Comparison of ENCODE assay signal across 8 mouse cellular contexts in genomic region chr17:6019776-6020175, GRCm38 (mm10). TPM values are rescaled to one million over a fixed set of nuclear protein-coding genes. Genes with fewer than 3 reads are reported as not detected.
A peak's percentile ranks its signal among the peaks of the same experiment; 100 is the strongest.
DNase-seq lines count a peak whose midpoint lies in the region; ATAC-seq and TF ChIP-seq lines count a peak whose summit lies in the region.

No protein-coding gene starts in this region.

- ATAC-seq in Patski = no peak
- ATAC-seq in megakaryocyte progenitor cell, adult 5-6 weeks (replicated peaks; ENCODE audit: poor library complexity) = peak; percentile 65
- no peak for ATAC-seq in forebrain, embryonic 15.5 days (replicated peaks)

- H3K9me3 ChIP-seq in heart, embryonic 10.5 days = no peaks in the 10 kb centered on the region
- H3K9me3 ChIP-seq in forebrain, embryonic 15.5 days = no peaks in the 10 kb centered on the region

- H3K36me3 ChIP-seq in heart, embryonic 10.5 days = 0 out of 2 replicates have a peak, but pooled peaks cover 4% of the 10 kb centered on the region
- no peaks in the 10 kb centered on the region for H3K36me3 ChIP-seq in forebrain, embryonic 15.5 days

- peaks cover 26% of the 10 kb centered on the region for H3K4me1 ChIP-seq in heart, embryonic 10.5 days
- no peaks in the 10 kb centered on the region for H3K4me1 ChIP-seq in cortical plate, adult 2 months (ENCODE audit: control insufficient read depth, insufficient read depth, low read length)
- no peaks in the 10 kb centered on the region for H3K4me1 ChIP-seq in forebrain, embryonic 15.5 days

- CTCF ChIA-PET in Patski (lab: Charles Lee) = interaction anchor here (0.7 to 1.7 kb wide), 5 partner anchors 11 to 79 kb away, joined by 3 to 5 read pairs (median 3); no protein-coding TSS in a partner anchor

- 59% methylated on average over 2 of the region's 2 CpGs for WGBS in heart, embryonic 10.5 days
- 86% methylated on average over 2 of the region's 2 CpGs for WGBS in forebrain, embryonic 15.5 days

- POLR2A ChIA-PET in Patski (lab: Charles Lee) = no interaction called here

- in situ Hi-C loops in Patski (cut with MboI; ENCODE audit: low pct_unique_long_range_greater_than_20kb) = loop anchor here (5.0 to 25.0 kb wide), 3 partner anchors 77 to 582 kb away; partner anchors contain the start of genes Synj2 and Tmem242

- H3K27ac ChIP-seq in heart, embryonic 10.5 days = no peak overlapping the region
- no peak overlapping the region for H3K27ac ChIP-seq in cortical plate, adult 2 months (ENCODE audit: insufficient read depth, low read length)
- H3K27ac ChIP-seq in forebrain, embryonic 15.5 days (replicated peaks) = no peak overlapping the region

- no peak for TF ChIP-seq POLR2A in cortical plate, adult 2 months (IDR thresholded peaks at IDR 0.05; ENCODE audit: extremely low read depth, insufficient read depth, low read length)

- intact Hi-C loops in heart, postnatal 36 days (cut with DNase I) = loop anchor here (1.0 to 5.0 kb wide), 2 partner anchors 78 to 222 kb away; partner anchors contain the start of gene Synj2

- peak; percentile 95 for TF ChIP-seq CTCF in Patski (IDR thresholded peaks at IDR 0.05)
- TF ChIP-seq CTCF in cortical plate, adult 2 months (IDR thresholded peaks at IDR 0.05; ENCODE audit: extremely low read depth, insufficient read depth, low read length) = peak; percentile 88

- H3K4me2 ChIP-seq in forebrain, embryonic 15.5 days (replicated peaks) = no peak overlapping the region

- no peaks in the 10 kb centered on the region for H3K27me3 ChIP-seq in heart, embryonic 10.5 days (ENCODE audit: insufficient read depth, poor library complexity, severe bottlenecking)
- H3K27me3 ChIP-seq in Patski = no peaks in the 10 kb centered on the region
- no peaks in the 10 kb centered on the region for H3K27me3 ChIP-seq in forebrain, embryonic 15.5 days

- peak; percentile 53 to 57 for DNase-seq in heart, postnatal 36 days
- DNase-seq in heart, embryonic 10.5 days (ENCODE audit: low spot score) = no peak
- DNase-seq in 3T3-L1 (ENCODE audit: low read depth, low spot score) (peak; percentile 76), Patski (ENCODE audit: low read depth, low spot score) (no peak)
- no peak for DNase-seq in left cerebral cortex, adult 18-20 months (ENCODE audit: low spot score in 2 of 2)

- H3K4me3 ChIP-seq in heart, embryonic 10.5 days = no peak overlapping the region
- no peak overlapping the region for H3K4me3 ChIP-seq in cortical plate, adult 2 months (ENCODE audit: insufficient read depth, low read length)
- no peak overlapping the region for H3K4me3 ChIP-seq in forebrain, embryonic 15.5 days

- no peak overlapping the region for H3K9ac ChIP-seq in forebrain, embryonic 15.5 days (replicated peaks)

RNA-seq across cellular contexts. Expression of gene Serac1, which starts 59.8 kb away (rescaled TPM):
- 1 to 10 TPM; 6.3 to 7.4 TPM for total RNA-seq in heart, postnatal 36 days (2021)
- 4.9 and 5.5 TPM in 2 replicates for polyA plus RNA-seq in heart, embryonic 10.5 days (2016; fragmentation: Nextera tagmentation; extraction: Ambion mirVana)
- polyA plus RNA-seq in Patski (2021) = 7.0 TPM
- 24.3 and 25.2 TPM in 2 replicates for polyA plus RNA-seq in cortical plate, adult 2 months (2012; rRNA removed)
- total RNA-seq in megakaryocyte progenitor cell, adult 5-6 weeks (2015) = 2.2 and 2.5 TPM in 2 replicates
- 4.7 and 5.4 TPM in 2 replicates for total RNA-seq in megakaryocyte progenitor cell, adult 5-6 weeks (2017)
- polyA plus RNA-seq in forebrain, embryonic 15.5 days (2015; fragmentation: Nextera tagmentation; extraction: Ambion mirVana) = 12.1 and 15.5 TPM in 2 replicates
- total RNA-seq in left cerebral cortex, adult 18-20 months (2021) = 10 to 100 TPM; 16.1 to 17.3 TPM

RNA-seq across cellular contexts. Expression of gene Gtf2h5, which starts 59.8 kb away (rescaled TPM):
- 10 to 100 TPM; 64.9 to 70.5 TPM for total RNA-seq in heart, postnatal 36 days (2021)
- 150 TPM in 2 replicates for polyA plus RNA-seq in heart, embryonic 10.5 days (2016; fragmentation: Nextera tagmentation; extraction: Ambion mirVana)
- 84.7 TPM for polyA plus RNA-seq in Patski (2021)
- polyA plus RNA-seq in cortical plate, adult 2 months (2012; rRNA removed) = 83.4 and 86.6 TPM in 2 replicates
- total RNA-seq in megakaryocyte progenitor cell, adult 5-6 weeks (2015) = 84.0 and 93.7 TPM in 2 replicates
- 57.8 and 80.9 TPM in 2 replicates for total RNA-seq in megakaryocyte progenitor cell, adult 5-6 weeks (2017)
- polyA plus RNA-seq in forebrain, embryonic 15.5 days (2015; fragmentation: Nextera tagmentation; extraction: Ambion mirVana) = 209 and 214 TPM in 2 replicates
- total RNA-seq in left cerebral cortex, adult 18-20 months (2021) = 100 to 1,000 TPM; 104 to 113 TPM

Comparison
In these comparisons a context has a peak if more than half of its experiments do, and no peak if none do; other contexts are left out.
1. DNase-seq: peak in heart, postnatal 36 days (2 of 2) and 3T3-L1 (single experiment); none in heart, embryonic 10.5 days (single experiment), Patski (single experiment) and left cerebral cortex, adult 18-20 months (0 of 2).